Comparison of ENCODE assay signal across 13 mouse cellular contexts in the genomic region with DNA sequence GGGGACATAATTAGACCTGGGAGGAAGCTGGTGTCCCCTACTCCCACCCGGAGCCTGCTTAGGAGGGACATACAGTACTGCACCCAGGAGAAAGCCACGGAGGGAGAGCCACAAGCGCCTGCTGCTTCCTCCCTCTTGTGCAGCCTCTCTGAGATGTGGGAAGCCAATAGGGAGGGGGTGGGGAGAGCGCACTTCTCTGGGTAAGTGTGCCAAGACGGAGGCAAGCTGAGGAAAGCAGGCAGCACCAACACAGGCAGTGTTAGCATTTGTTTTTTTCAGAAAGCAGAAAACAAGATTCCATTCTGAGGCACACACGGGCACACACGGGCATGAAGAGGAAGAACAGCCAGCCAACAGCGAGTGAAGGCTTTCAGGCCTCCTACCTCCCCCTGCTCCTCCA.
DNase-seq lines count a peak whose midpoint lies in the region; ATAC-seq and TF ChIP-seq lines count a peak whose summit lies in the region.
"Had no signal": no experiment of that assay in that cellular context is flagged by ENCODE, and none has a peak within 500 bp of the region (broad histone marks: within the 10 kb centered on the region; RNA-seq: fewer than 3 reads in every experiment).

No protein-coding gene starts in this region.

- no peaks in the 10 kb centered on the region for H3K27me3 ChIP-seq in E14TG2a.4 (ENCODE audit: insufficient read depth, low read length)
- no peaks in the 10 kb centered on the region for H3K27me3 ChIP-seq in forebrain, embryonic 13.5 days
- no peaks in the 10 kb centered on the region for H3K27me3 ChIP-seq in limb, embryonic 10.5 days (ENCODE audit: low read depth, poor library complexity, severe bottlenecking)
- H3K27me3 ChIP-seq: heart, embryonic 13.5 days had no signal

- WGBS in forebrain, embryonic 13.5 days, result 56% methylated on average over 8 of the region's 8 CpGs
- WGBS in limb, embryonic 10.5 days, result 82% methylated on average over 8 of the region's 8 CpGs

- no peak overlapping the region for H3K9ac ChIP-seq in forebrain, embryonic 13.5 days
- H3K9ac ChIP-seq: heart, embryonic 13.5 days had no signal

- H3K9me3 ChIP-seq in E14TG2a.4 (ENCODE audit: low read length), result 0 out of 2 replicates have a peak, but pooled peaks cover 9% of the 10 kb centered on the region
- no peaks in the 10 kb centered on the region for H3K9me3 ChIP-seq in forebrain, embryonic 13.5 days (replicated peaks)
- no peaks in the 10 kb centered on the region for H3K9me3 ChIP-seq in limb, embryonic 10.5 days (replicated peaks)
- H3K9me3 ChIP-seq: heart, embryonic 13.5 days had no signal

- 0 out of 2 replicates have a peak overlapping the region, but pooled peaks have one; percentile 0 for H3K4me2 ChIP-seq in forebrain, embryonic 13.5 days
- H3K4me2 ChIP-seq: heart, embryonic 13.5 days had no signal

- H3K4me1 ChIP-seq in E14TG2a.4 (replicated peaks; ENCODE audit: low read depth, low read length), result peaks cover 24% of the 10 kb centered on the region
- H3K4me1 ChIP-seq in forebrain, embryonic 13.5 days, result peaks cover 46% of the 10 kb centered on the region
- H3K4me1 ChIP-seq in limb, embryonic 10.5 days, result peaks cover 35% of the 10 kb centered on the region

- TF ChIP-seq CTCF in layer of hippocampus, adult 2 months (conservative IDR thresholded peaks at IDR 0.05), result no peak
- TF ChIP-seq CTCF in E14TG2a.4 (conservative IDR thresholded peaks at IDR 0.05; ENCODE audit: low read length), result no peak

- no peaks in the 10 kb centered on the region for H3K36me3 ChIP-seq in E14TG2a.4 (ENCODE audit: insufficient read depth, low read length)
- no peaks in the 10 kb centered on the region for H3K36me3 ChIP-seq in forebrain, embryonic 13.5 days (ENCODE audit: poor library complexity, severe bottlenecking)
- H3K36me3 ChIP-seq in limb, embryonic 10.5 days, result no peaks in the 10 kb centered on the region

- DNase-seq in layer of hippocampus, adult 2 months (ENCODE audit: low spot score in 2 of 2), result peak in 1 of 2 experiments; percentile 44
- DNase-seq in layer of hippocampus, adult 9-10 months (ENCODE audit: low spot score), result no peak
- no peak for DNase-seq in limb, embryonic 10.5 days (ENCODE audit: low spot score)
- no peak for DNase-seq in adrenal gland, postnatal 10 days
- DNase-seq in gastrocnemius, adult 18-20 months (ENCODE audit: low spot score), result no peak
- DNase-seq in kidney, postnatal 36 days, result no peak
- DNase-seq: adrenal gland, adult 2 months; cerebellum, adult 11-12 months; kidney, adult 18-20 months; lung, postnatal 10 days had no signal

- no peak overlapping the region for H3K4me3 ChIP-seq in layer of hippocampus, adult 2 months
- H3K4me3 ChIP-seq in E14TG2a.4 (replicated peaks; ENCODE audit: low read length), result peak overlapping the region; percentile 53; the same call in 1 of the 2 replicates
- no peak overlapping the region for H3K4me3 ChIP-seq in forebrain, embryonic 13.5 days
- H3K4me3 ChIP-seq in limb, embryonic 10.5 days, result no peak overlapping the region
- H3K4me3 ChIP-seq: heart, embryonic 13.5 days had no signal

- H3K27ac ChIP-seq in layer of hippocampus, adult 2 months, result peak overlapping the region; percentile 28; the same call in 1 of the 2 replicates
- peak overlapping the region; percentile 91 for H3K27ac ChIP-seq in forebrain, embryonic 13.5 days
- H3K27ac ChIP-seq in limb, embryonic 10.5 days, result peak overlapping the region; percentile 1; the same call in 1 of the 2 replicates
- H3K27ac ChIP-seq: heart, embryonic 13.5 days had no signal

- peak; percentile 77 for ATAC-seq in forebrain, embryonic 13.5 days

Comparison
In these comparisons a context has a peak if more than half of its experiments do, and no peak if none do; other contexts are left out.
1. H3K27ac ChIP-seq: peak in every context shown above with its lines; median percentile 91 in forebrain, embryonic 13.5 days; 28 in layer of hippocampus, adult 2 months; 1 in limb, embryonic 10.5 days.